Mouse (Mus musculus) neural tube, embryonic 12.5 days (tissue): ENCODE data around the gene Furin. TPM values are rescaled to one million over a fixed set of nuclear protein-coding genes. Genes with fewer than 3 reads are reported as not detected.

ENCODE experiments used
- ATAC-seq: fragments of 200-750 bp; cut with Nextera tagmentation; 2 replicates; pipeline ENCODE4 v1.8.0; 2017; ENCODE audit warnings: low read depth, mild to moderate bottlenecking, moderate TSS enrichment, moderate library complexity; ENCODE audit not compliant: low FRiP score
- H3K27ac ChIP-seq: fragments of 300-500 bp; sonication (generic); 2 replicates; pipeline ENCODE4 v1.5.1; 2016
- H3K27me3 ChIP-seq: fragments of 300-500 bp; sonication (generic); replicated peaks from 2 replicates; pipeline ENCODE4 v1.6.1; 2016; ENCODE audit warnings: mild to moderate bottlenecking
- H3K36me3 ChIP-seq: fragments of 300-500 bp; sonication (generic); 2 replicates; pipeline ENCODE4 v1.6.1; 2016; ENCODE audit warnings: mild to moderate bottlenecking
- H3K4me1 ChIP-seq: fragments of 300-500 bp; sonication (generic); 2 replicates; pipeline ENCODE4 v1.6.1; 2016
- H3K4me2 ChIP-seq: fragments of 300-500 bp; sonication (generic); replicated peaks from 2 replicates; pipeline ENCODE4 v1.6.1; 2016; ENCODE audit warnings: mild to moderate bottlenecking
- H3K4me3 ChIP-seq: fragments of 300-500 bp; sonication (generic); 2 replicates; pipeline ENCODE4 v1.5.1; 2016
- H3K9ac ChIP-seq: fragments of 300-500 bp; sonication (generic); 2 replicates; pipeline ENCODE4 v1.6.1; 2016; ENCODE audit warnings: mild to moderate bottlenecking
- H3K9me3 ChIP-seq: fragments of 300-500 bp; sonication (generic); 2 replicates; pipeline ENCODE4 v1.6.1; 2016; ENCODE audit warnings: mild to moderate bottlenecking
- WGBS: fragments of 180-500 bp; shearing (Covaris S2); methylation state at CpG from one replicate; pipeline ENCODE4 v1.1.7; 2016; 5-methylcytosine and 5-hydroxymethylcytosine counted together
- polyA plus RNA-seq: library from polyadenylated mRNA; unstranded; fragments of >200 nt; fragmentation: Nextera tagmentation; extraction: Ambion mirVana; gene quantifications from 2 replicates; pipeline ENCODE4 v1.2.1, GENCODE M21; 2016

Furin gene
- polyA plus RNA-seq, 1 experiment from 2014 or later: 6.3 TPM

GRCm38 (mm10) chr7:80422759-80423480 is 17.7 kb upstream of the Furin start:
- no peak for ATAC-seq
- H3K9ac ChIP-seq: no peak overlapping the region
- H3K4me3 ChIP-seq: no peak overlapping the region
- H3K27me3 ChIP-seq: no peaks in the 10 kb centered on the region
- H3K36me3 ChIP-seq: no peaks in the 10 kb centered on the region
- no peaks in the 10 kb centered on the region for H3K4me1 ChIP-seq
- H3K4me2 ChIP-seq: no peak overlapping the region
- WGBS: 31% methylated on average over 20 of the region's 20 CpGs
- H3K9me3 ChIP-seq: no peaks in the 10 kb centered on the region
- no peak overlapping the region for H3K27ac ChIP-seq

- Histone ChIP-seq H3K9me3 (no peaks in the 10 kb centered on the region), H3K27me3 (no peaks in the 10 kb centered on the region), H3K9ac (no peak overlapping the region), H3K27ac (no peak overlapping the region), H3K4me2 (no peak overlapping the region), H3K36me3 (no peaks in the 10 kb centered on the region), H3K4me1 (no peaks in the 10 kb centered on the region), H3K4me3 (no peak overlapping the region)
- 95% methylated on average over 6 of the region's 6 CpGs for WGBS
- no peak for ATAC-seq
Measured at GRCm38 (mm10) chr7:80421576-80421975, 16.3 kb upstream of the Furin start.

GRCm38 (mm10) chr7:80420586-80420985 is 15.3 kb upstream of the Furin start:
- Histone ChIP-seq H3K9ac (no peak overlapping the region), H3K27me3 (no peaks in the 10 kb centered on the region), H3K4me1 (no peaks in the 10 kb centered on the region), H3K27ac (no peak overlapping the region), H3K36me3 (no peaks in the 10 kb centered on the region), H3K4me2 (no peak overlapping the region), H3K4me3 (no peak overlapping the region), H3K9me3 (no peaks in the 10 kb centered on the region)
- no peak for ATAC-seq
- 82% methylated on average over 4 of the region's 4 CpGs for WGBS

GRCm38 (mm10) chr7:80419278-80419677 is 14.0 kb upstream of the Furin start:
- H3K9ac ChIP-seq: no peak overlapping the region
- WGBS: 68% methylated on average over 3 of the region's 3 CpGs

GRCm38 (mm10) chr7:80418036-80418435 is 12.8 kb upstream of the Furin start:
- Histone ChIP-seq H3K9me3 (no peaks in the 10 kb centered on the region), H3K4me1 (no peaks in the 10 kb centered on the region), H3K36me3 (no peaks in the 10 kb centered on the region), H3K27me3 (no peaks in the 10 kb centered on the region), H3K4me2 (no peak overlapping the region), H3K4me3 (no peak overlapping the region), H3K27ac (no peak overlapping the region), H3K9ac (no peak overlapping the region)
- ATAC-seq: no peak
- WGBS: 84% methylated on average over 3 of the region's 3 CpGs

More at GRCm38 (mm10) chr7:80419278-80419677, 14.0 kb upstream of the Furin start:
- H3K9me3 ChIP-seq: no peaks in the 10 kb centered on the region
- no peaks in the 10 kb centered on the region for H3K27me3 ChIP-seq
- no peaks in the 10 kb centered on the region for H3K36me3 ChIP-seq
- no peak overlapping the region for H3K4me2 ChIP-seq
- ATAC-seq: no peak
- H3K4me3 ChIP-seq: no peak overlapping the region
- H3K4me1 ChIP-seq: no peaks in the 10 kb centered on the region
- no peak overlapping the region for H3K27ac ChIP-seq

GRCm38 (mm10) chr7:80417601-80418000 is 12.4 kb upstream of the Furin start:
- H3K9ac ChIP-seq: no peak overlapping the region
- H3K4me3 ChIP-seq: no peak overlapping the region
- no peak for ATAC-seq
- H3K27ac ChIP-seq: no peak overlapping the region
- no peaks in the 10 kb centered on the region for H3K36me3 ChIP-seq
- H3K9me3 ChIP-seq: no peaks in the 10 kb centered on the region
- no peaks in the 10 kb centered on the region for H3K4me1 ChIP-seq
- no peak overlapping the region for H3K4me2 ChIP-seq
- H3K27me3 ChIP-seq: no peaks in the 10 kb centered on the region

GRCm38 (mm10) chr7:80416969-80417368 is 11.7 kb upstream of the Furin start:
- H3K9ac ChIP-seq: no peak overlapping the region
- H3K27ac ChIP-seq: no peak overlapping the region
- H3K4me1 ChIP-seq: no peaks in the 10 kb centered on the region
- no peak for ATAC-seq
- H3K4me2 ChIP-seq: no peak overlapping the region
- no peaks in the 10 kb centered on the region for H3K9me3 ChIP-seq
- WGBS: 89% methylated on average over 7 of the region's 7 CpGs
- H3K27me3 ChIP-seq: no peaks in the 10 kb centered on the region
- H3K36me3 ChIP-seq: no peaks in the 10 kb centered on the region
- no peak overlapping the region for H3K4me3 ChIP-seq

GRCm38 (mm10) chr7:80414303-80414855 is 9.1 kb upstream of the Furin start:
- no peak overlapping the region for H3K4me2 ChIP-seq

GRCm38 (mm10) chr7:80413512-80414302 is 8.5 kb upstream of the Furin start:
- H3K4me2 ChIP-seq: no peak overlapping the region
- 75% methylated on average over 9 of the region's 9 CpGs for WGBS
- H3K9ac ChIP-seq: no peak overlapping the region
- H3K36me3 ChIP-seq: no peaks in the 10 kb centered on the region
- no peak overlapping the region for H3K27ac ChIP-seq
- no peak overlapping the region for H3K4me3 ChIP-seq
- no peaks in the 10 kb centered on the region for H3K27me3 ChIP-seq
- no peak for ATAC-seq
- H3K9me3 ChIP-seq: no peaks in the 10 kb centered on the region
- no peaks in the 10 kb centered on the region for H3K4me1 ChIP-seq

More at GRCm38 (mm10) chr7:80414303-80414855, 9.1 kb upstream of the Furin start:
- no peak overlapping the region for H3K9ac ChIP-seq
- H3K4me3 ChIP-seq: no peak overlapping the region
- H3K4me1 ChIP-seq: no peaks in the 10 kb centered on the region
- no peaks in the 10 kb centered on the region for H3K27me3 ChIP-seq
- no peaks in the 10 kb centered on the region for H3K9me3 ChIP-seq
- no peaks in the 10 kb centered on the region for H3K36me3 ChIP-seq
- no peak overlapping the region for H3K27ac ChIP-seq
- no peak for ATAC-seq
- WGBS: 86% methylated on average over 7 of the region's 7 CpGs

- H3K36me3 ChIP-seq: no peaks in the 10 kb centered on the region
- no peaks in the 10 kb centered on the region for H3K9me3 ChIP-seq
- WGBS: 85% methylated on average over 5 of the region's 5 CpGs
- ATAC-seq: no peak
- H3K4me3 ChIP-seq: no peak overlapping the region
- H3K9ac ChIP-seq: no peak overlapping the region
- H3K4me2 ChIP-seq: no peak overlapping the region
- H3K27me3 ChIP-seq: no peaks in the 10 kb centered on the region
- no peaks in the 10 kb centered on the region for H3K4me1 ChIP-seq
- H3K27ac ChIP-seq: no peak overlapping the region
Measured at GRCm38 (mm10) chr7:80412781-80413180, 7.5 kb upstream of the Furin start.

- Histone ChIP-seq H3K27me3 (no peaks in the 10 kb centered on the region), H3K4me1 (no peaks in the 10 kb centered on the region), H3K27ac (no peak overlapping the region), H3K36me3 (no peaks in the 10 kb centered on the region), H3K9me3 (no peaks in the 10 kb centered on the region), H3K4me3 (no peak overlapping the region), H3K9ac (no peak overlapping the region), H3K4me2 (no peak overlapping the region)
- ATAC-seq: no peak
- 72% methylated on average over 10 of the region's 10 CpGs for WGBS
Measured at GRCm38 (mm10) chr7:80412279-80412678, 7.0 kb upstream of the Furin start.

- WGBS: 77% methylated on average over 9 of the region's 9 CpGs
- ATAC-seq: no peak
- Histone ChIP-seq H3K4me1 (no peaks in the 10 kb centered on the region), H3K27ac (no peak overlapping the region), H3K9me3 (no peaks in the 10 kb centered on the region), H3K4me2 (no peak overlapping the region), H3K9ac (no peak overlapping the region), H3K27me3 (no peaks in the 10 kb centered on the region), H3K4me3 (no peak overlapping the region), H3K36me3 (no peaks in the 10 kb centered on the region)
Measured at GRCm38 (mm10) chr7:80410380-80410779, 5.1 kb upstream of the Furin start.
